Mouse (Mus musculus) adrenal gland, postnatal 4 days (tissue): ENCODE data around the gene Naga. TPM values are rescaled to one million over a fixed set of nuclear protein-coding genes. Genes with fewer than 3 reads are reported as not detected.

Experiments used
- total RNA-seq, 2 experiments: library from RNA; stranded (reverse); gene quantifications; 2 replicates each; pipeline ENCODE4 v1.2.3; 2021

The Naga gene
- total RNA-seq, 2 experiments from 2014 or later, result 82.6 to 96.8 TPM

Other genes starting within 250 kb of the Naga start
- gene Ccdc134, start 211.0 kb downstream of the Naga start, total RNA-seq, result 10 to 100 TPM; 11.1 to 11.3 TPM
- gene Srebf2, start 191.7 kb downstream of the Naga start, total RNA-seq, result 10 to 100 TPM; 54.6 to 71.7 TPM
- under 1 TPM; 0.70 to 0.79 TPM for gene Shisa8, start 126.1 kb downstream of the Naga start, total RNA-seq
- 1 to 10 TPM in 1 of 2 experiments, under 1 TPM in 1; 0.65 to 1.5 TPM for gene Tnfrsf13c, start 114.6 kb downstream of the Naga start, total RNA-seq
- gene Cenpm, start 94.2 kb downstream of the Naga start, total RNA-seq, result 10 to 100 TPM; 12.8 to 16.8 TPM
- under 1 TPM; 0.40 to 0.56 TPM for gene 1500009C09Rik, start 86.5 kb downstream of the Naga start, total RNA-seq
- 10 to 100 TPM; 13.3 to 17.7 TPM for gene Sept3, start 64.0 kb downstream of the Naga start, total RNA-seq
- under 1 TPM; 0.34 to 0.37 TPM for gene Wbp2nl, start 40.0 kb downstream of the Naga start, total RNA-seq
- 1 to 10 TPM; 4.7 to 5.1 TPM for gene Pheta2, start within 50 bp of the Naga start, total RNA-seq
- gene Smdt1, start within 50 bp of the Naga start, total RNA-seq, result 100 to 1,000 TPM; 125 to 127 TPM
- gene Ndufa6, start 15.4 kb upstream of the Naga start, total RNA-seq, result 100 to 1,000 TPM; 406 to 421 TPM
- 10 to 100 TPM; 52.1 to 52.6 TPM for gene Cyp2d22, start 41.3 kb upstream of the Naga start, total RNA-seq
- under 1 TPM in 1 of 2 experiments, not detected in 1; 0.20 TPM for gene Cyp2d11, start 55.1 kb upstream of the Naga start, total RNA-seq
- 10 to 100 TPM in 1 of 2 experiments, 1 to 10 TPM in 1; 1.1 to 24.9 TPM for gene Cyp2d10, start 68.3 kb upstream of the Naga start, total RNA-seq
- 1 to 10 TPM in 1 of 2 experiments, under 1 TPM in 1; 0.62 to 8.5 TPM for gene Cyp2d9, start 94.5 kb upstream of the Naga start, total RNA-seq
- 1 to 10 TPM in 1 of 2 experiments, under 1 TPM in 1; 0.28 to 2.5 TPM for gene Cyp2d12, start 216.1 kb upstream of the Naga start, total RNA-seq